Mouse (Mus musculus): Measurements from ENCODE around the gene Plod2. TPM values are rescaled to one million over a fixed set of nuclear protein-coding genes. Genes with fewer than 3 reads are reported as not detected.

Gene Plod2
- total and polyA plus RNA-seq, 3 experiments = not detected

GRCm38 (mm10) chr9:92545021-92545420 lies 3.0 kb downstream of the Plod2 start:
- Histone ChIP-seq H3K79me2 (ENCODE audit: control insufficient read depth, insufficient read depth, low read length, poor library complexity) (no peaks in the 10 kb centered on the region), H3K4me1 (ENCODE audit: control insufficient read depth in 1 of 2, insufficient read depth in 2 of 2, low read length in 2 of 2) (no peaks in the 10 kb centered on the region), H3K4me3 (ENCODE audit: control insufficient read depth in 1 of 2, insufficient read depth in 1 of 2, low read depth in 2 of 2, low read length in 2 of 2) (no peak overlapping the region), H3K9me3 (replicated peaks; ENCODE audit: insufficient read depth, low read length) (no peaks in the 10 kb centered on the region), H3K27me3 (ENCODE audit: control insufficient read depth in 1 of 2, insufficient read depth in 2 of 2, low read length in 2 of 2) (no peaks in the 10 kb centered on the region; a peak in 1 of 4 replicates), H3K27ac (ENCODE audit: control insufficient read depth, low read depth, low read length) (no peak overlapping the region), H3K9ac (ENCODE audit: control insufficient read depth, low read depth, low read length, poor library complexity, severe bottlenecking) (no peak overlapping the region), H3K36me3 (ENCODE audit: control insufficient read depth in 1 of 2, insufficient read depth in 2 of 2, low read length in 2 of 2) (no peaks in the 10 kb centered on the region)
- TF ChIP-seq RAD21 (IDR thresholded peaks at IDR 0.05; ENCODE audit: low read depth, low read length) = no peak
- no peak for TF ChIP-seq ETS1 (IDR thresholded peaks at IDR 0.05; ENCODE audit: low read depth, low read length)
- no peak for TF ChIP-seq NELFE (IDR thresholded peaks at IDR 0.05; ENCODE audit: low read depth, low read length)
- no peak for TF ChIP-seq USF2 (IDR thresholded peaks at IDR 0.05; ENCODE audit: borderline replicate concordance in 1 of 2, insufficient read depth in 1 of 2, low read depth in 1 of 2, low read length in 2 of 2)
- no peak for TF ChIP-seq MAX (IDR thresholded peaks at IDR 0.05; ENCODE audit: low read length)
- TF ChIP-seq USF1 (IDR thresholded peaks at IDR 0.05; ENCODE audit: low read depth, low read length) = no peak
- TF ChIP-seq GATA1 (IDR thresholded peaks at IDR 0.05; ENCODE audit: low read depth, low read length) = no peak
- no peak for TF ChIP-seq SIN3A (IDR thresholded peaks at IDR 0.05; ENCODE audit: low read length)
- TF ChIP-seq ZC3H11A (IDR thresholded peaks at IDR 0.05; ENCODE audit: low read depth, low read length) = no peak
- TF ChIP-seq RCOR1 (IDR thresholded peaks at IDR 0.05; ENCODE audit: low read depth, low read length) = no peak
- TF ChIP-seq EP300 (IDR thresholded peaks at IDR 0.05; ENCODE audit: low read depth in 1 of 2, low read length in 2 of 2) = no peak
- TF ChIP-seq SMC3 (IDR thresholded peaks at IDR 0.05; ENCODE audit: low read depth, low read length) = no peak
- no peak for TF ChIP-seq TBP (IDR thresholded peaks at IDR 0.05; ENCODE audit: low read depth, low read length)
- TF ChIP-seq TCF12 (IDR thresholded peaks at IDR 0.05; ENCODE audit: low read depth, low read length) = no peak
- TF ChIP-seq ELF1 (IDR thresholded peaks at IDR 0.05; ENCODE audit: low read depth, low read length) = no peak
- TF ChIP-seq TAL1 (IDR thresholded peaks at IDR 0.05; ENCODE audit: low read length) = no peak
- DNase-seq (ENCODE audit: low read depth, low spot score) = no peak

GRCm38 (mm10) chr9:92546446-92546845 lies 4.4 kb downstream of the Plod2 start:
- no peak overlapping the region for H3K9ac ChIP-seq (ENCODE audit: control insufficient read depth, low read depth, low read length, poor library complexity, severe bottlenecking)
- no peaks in the 10 kb centered on the region for H3K36me3 ChIP-seq (ENCODE audit: control insufficient read depth in 1 of 2, insufficient read depth in 2 of 2, low read length in 2 of 2)
- H3K27me3 ChIP-seq (ENCODE audit: control insufficient read depth in 1 of 2, insufficient read depth in 2 of 2, low read length in 2 of 2) = no peaks in the 10 kb centered on the region; a peak in 1 of 4 replicates
- TF ChIP-seq MAFK (IDR thresholded peaks at IDR 0.05; ENCODE audit: borderline replicate concordance, low read depth, low read length) (no peak), USF2 (IDR thresholded peaks at IDR 0.05; ENCODE audit: borderline replicate concordance in 1 of 2, insufficient read depth in 1 of 2, low read depth in 1 of 2, low read length in 2 of 2) (no peak), RAD21 (IDR thresholded peaks at IDR 0.05; ENCODE audit: low read depth, low read length) (no peak), CHD2 (IDR thresholded peaks at IDR 0.05; ENCODE audit: low read length) (no peak), E2F4 (IDR thresholded peaks at IDR 0.05; ENCODE audit: borderline replicate concordance, low read depth, low read length) (no peak), TCF12 (IDR thresholded peaks at IDR 0.05; ENCODE audit: low read depth, low read length) (no peak), GATA1 (IDR thresholded peaks at IDR 0.05; ENCODE audit: low read depth, low read length) (no peak), MYC (IDR thresholded peaks at IDR 0.05; ENCODE audit: low read depth, low read length) (no peak), ZMIZ1 (IDR thresholded peaks at IDR 0.05; ENCODE audit: low read depth, low read length) (no peak), MXI1 (IDR thresholded peaks at IDR 0.05; ENCODE audit: low read depth, low read length) (no peak), MEF2A (IDR thresholded peaks at IDR 0.05; ENCODE audit: extremely low read depth, insufficient replicate concordance, low read depth, low read length, poor library complexity, severe bottlenecking) (no peak)
- H3K79me2 ChIP-seq (ENCODE audit: control insufficient read depth, insufficient read depth, low read length, poor library complexity) = no peaks in the 10 kb centered on the region
- DNase-seq (ENCODE audit: low read depth, low spot score) = no peak
- H3K4me3 ChIP-seq (ENCODE audit: control insufficient read depth in 1 of 2, insufficient read depth in 1 of 2, low read depth in 2 of 2, low read length in 2 of 2) = no peak overlapping the region
- H3K27ac ChIP-seq (ENCODE audit: control insufficient read depth, low read depth, low read length) = no peak overlapping the region
- no peaks in the 10 kb centered on the region for H3K4me1 ChIP-seq (ENCODE audit: control insufficient read depth in 1 of 2, insufficient read depth in 2 of 2, low read length in 2 of 2)
- no peaks in the 10 kb centered on the region for H3K9me3 ChIP-seq (replicated peaks; ENCODE audit: insufficient read depth, low read length)
